Mouse (Mus musculus): ENCODE measurements around the gene Serbp1. TPM values are rescaled to one million over a fixed set of nuclear protein-coding genes. Genes with fewer than 3 reads are reported as not detected.
"Not testable (repeated sequence)": the region's sequence is repeated elsewhere in the genome, so short reads cannot be mapped to it uniquely, and the experiment has no call there.

Serbp1 gene
- polyA plus RNA-seq, 1 experiment from 2014 or later: 513 TPM

DNA sequence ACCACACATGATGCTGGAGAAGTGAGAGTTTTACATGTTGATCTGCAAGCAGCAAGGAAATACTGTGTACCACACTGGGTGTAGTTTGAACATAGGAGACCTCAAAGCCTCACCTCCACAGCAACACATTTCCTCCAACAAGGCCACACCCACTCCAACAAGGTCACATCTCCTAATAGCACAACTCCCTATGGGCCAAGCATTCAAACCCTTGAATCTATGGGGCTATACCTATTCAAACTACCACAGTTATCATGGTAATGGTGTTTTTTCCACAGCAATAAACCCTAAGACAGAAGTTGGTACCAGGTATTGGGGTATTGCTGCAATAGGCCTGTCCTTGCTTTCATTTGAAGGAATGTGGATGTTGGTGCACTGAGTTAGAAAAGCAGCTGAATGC, 19.4 kb upstream of the Serbp1 start:
- Histone ChIP-seq H3K4me3 (no peak overlapping the region), H3K27ac (no peak overlapping the region), H3K4me2 (no peak overlapping the region), H3K9ac (no peak overlapping the region), H3K36me3 (no peaks in the 10 kb centered on the region), H3K27me3 (replicated peaks) (no peaks in the 10 kb centered on the region), H3K9me3 (replicated peaks) (no peaks in the 10 kb centered on the region), H3K4me1 (no peaks in the 10 kb centered on the region)
- no peak for ATAC-seq

- H3K4me1 ChIP-seq; H3K9ac ChIP-seq; H3K9me3 ChIP-seq (replicated peaks); H3K27me3 ChIP-seq (replicated peaks); H3K4me2 ChIP-seq; ATAC-seq; H3K36me3 ChIP-seq; H3K27ac ChIP-seq; H3K4me3 ChIP-seq: not testable (repeated sequence)
- 78% methylated on average over 14 of the region's 14 CpGs for WGBS (ENCODE audit: insufficient replicate concordance)
These were observed 18.0 kb upstream of the Serbp1 start for GRCm38 (mm10) chr6:67219931-67220330.

DNA sequence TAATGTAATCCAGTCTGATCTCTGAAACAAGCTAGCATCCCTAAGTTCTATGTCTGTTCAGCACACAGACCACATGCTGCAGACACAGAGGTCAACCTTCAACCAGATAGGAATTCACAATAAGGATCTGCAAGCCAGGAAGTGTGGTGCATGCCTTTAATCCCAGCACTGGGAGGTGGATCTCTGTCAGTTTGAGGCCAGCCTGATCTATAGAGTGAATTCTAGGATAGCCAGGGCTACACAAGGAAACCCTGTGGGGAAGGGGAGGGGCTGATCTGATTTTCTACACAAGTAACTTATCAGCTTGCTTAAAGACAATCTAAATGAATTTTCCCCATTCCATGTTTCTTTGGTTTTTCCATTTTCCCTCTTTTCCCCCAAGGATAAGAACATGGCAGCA, 17.2 kb upstream of the Serbp1 start:
- Histone ChIP-seq H3K27ac (no peak overlapping the region), H3K4me1 (no peaks in the 10 kb centered on the region), H3K36me3 (no peaks in the 10 kb centered on the region), H3K9ac (no peak overlapping the region), H3K27me3 (replicated peaks) (0 out of 2 replicates have a peak, but pooled peaks cover 3% of the 10 kb centered on the region), H3K4me2 (no peak overlapping the region), H3K9me3 (replicated peaks) (no peaks in the 10 kb centered on the region), H3K4me3 (no peak overlapping the region)
- no peak for ATAC-seq

- WGBS (ENCODE audit: insufficient replicate concordance): 62% methylated on average over 1 of the region's 1 CpGs
- H3K4me2 ChIP-seq: no peak overlapping the region
- H3K36me3 ChIP-seq: no peaks in the 10 kb centered on the region
- H3K27me3 ChIP-seq (replicated peaks): 0 out of 2 replicates have a peak, but pooled peaks cover 9% of the 10 kb centered on the region
- H3K9me3 ChIP-seq (replicated peaks): no peaks in the 10 kb centered on the region
- no peak overlapping the region for H3K27ac ChIP-seq
- no peak overlapping the region for H3K4me3 ChIP-seq
- ATAC-seq: no peak
- H3K9ac ChIP-seq: no peak overlapping the region
- H3K4me1 ChIP-seq: no peaks in the 10 kb centered on the region
These were observed 14.9 kb upstream of the Serbp1 start for GRCm38 (mm10) chr6:67223082-67223481.

GRCm38 (mm10) chr6:67223499-67223898, 14.5 kb upstream of the Serbp1 start:
- Histone ChIP-seq H3K4me3 (no peak overlapping the region), H3K9ac (no peak overlapping the region), H3K4me1 (no peaks in the 10 kb centered on the region; the same call in 1 of the 2 replicates), H3K4me2 (no peak overlapping the region), H3K9me3 (replicated peaks) (no peaks in the 10 kb centered on the region), H3K27me3 (replicated peaks) (peaks cover 12% of the 10 kb centered on the region; the same call in 1 of the 2 replicates), H3K36me3 (no peaks in the 10 kb centered on the region), H3K27ac (no peak overlapping the region)
- 66% methylated on average over 1 of the region's 1 CpGs for WGBS (ENCODE audit: insufficient replicate concordance)
- no peak for ATAC-seq

DNA sequence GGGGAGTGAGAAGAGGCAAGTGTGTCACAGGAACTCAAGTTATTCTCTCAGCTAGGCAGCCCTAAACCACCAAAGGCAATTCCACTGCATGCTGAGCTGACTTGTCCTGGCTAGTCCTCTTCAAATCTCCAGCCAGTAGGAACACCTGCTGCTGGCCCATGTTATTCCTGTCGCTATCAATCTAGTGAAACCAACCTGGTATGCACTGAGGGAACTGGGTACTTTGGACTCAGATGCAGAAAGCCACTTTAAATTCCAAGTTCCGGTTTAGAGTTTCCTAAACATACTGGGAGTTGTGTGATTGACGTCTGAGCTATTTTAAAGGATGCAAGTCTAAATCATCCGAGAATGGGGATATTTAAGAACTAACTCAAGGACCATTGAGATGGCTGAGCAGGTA, 11.7 kb upstream of the Serbp1 start:
- no peak for ATAC-seq
- Histone ChIP-seq H3K4me3 (no peak overlapping the region), H3K27ac (no peak overlapping the region), H3K9ac (no peak overlapping the region), H3K27me3 (replicated peaks) (peaks cover 34% of the 10 kb centered on the region), H3K9me3 (replicated peaks) (no peaks in the 10 kb centered on the region), H3K36me3 (no peaks in the 10 kb centered on the region), H3K4me2 (no peak overlapping the region), H3K4me1 (peaks cover 11% of the 10 kb centered on the region)
- 47% methylated on average over 4 of the region's 4 CpGs for WGBS (ENCODE audit: insufficient replicate concordance)

GRCm38 (mm10) chr6:67228459-67229107, 9.4 kb upstream of the Serbp1 start:
- peak overlapping the region; percentile 24 for H3K4me3 ChIP-seq
- H3K9ac ChIP-seq: no peak overlapping the region
- H3K4me2 ChIP-seq: peak overlapping the region; percentile 55
- H3K27me3 ChIP-seq (replicated peaks): peaks cover 34% of the 10 kb centered on the region
- no peaks in the 10 kb centered on the region for H3K9me3 ChIP-seq (replicated peaks)
- H3K4me1 ChIP-seq: peaks cover 11% of the 10 kb centered on the region
- no peaks in the 10 kb centered on the region for H3K36me3 ChIP-seq
- WGBS (ENCODE audit: insufficient replicate concordance): 19% methylated on average over 18 of the region's 18 CpGs
- no peak for ATAC-seq
- H3K27ac ChIP-seq: no peak overlapping the region

DNA sequence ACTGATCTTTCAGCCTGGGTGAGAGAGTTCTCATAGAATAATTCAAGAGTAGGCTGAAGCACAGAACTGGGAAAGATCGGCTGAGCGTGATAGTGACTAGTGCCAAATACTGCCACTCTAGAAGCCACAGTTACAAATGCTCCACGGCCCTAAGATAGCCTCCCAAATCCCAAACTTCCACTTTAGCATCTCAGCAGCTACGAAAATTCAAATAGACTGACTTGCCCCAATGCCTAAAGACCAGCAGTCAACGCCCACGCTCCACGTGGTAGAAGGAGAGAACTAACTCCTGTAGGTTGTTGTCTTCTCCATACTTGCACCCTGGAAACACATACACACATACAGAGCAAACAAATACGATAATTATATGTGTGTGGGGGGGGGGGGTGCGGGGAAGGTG, 8.5 kb upstream of the Serbp1 start:
- Histone ChIP-seq H3K9ac (no peak overlapping the region), H3K4me1 (peaks cover 11% of the 10 kb centered on the region), H3K4me2 (peak overlapping the region; percentile 55), H3K27me3 (replicated peaks) (peaks cover 34% of the 10 kb centered on the region), H3K36me3 (no peaks in the 10 kb centered on the region), H3K9me3 (replicated peaks) (no peaks in the 10 kb centered on the region), H3K4me3 (no peak overlapping the region), H3K27ac (no peak overlapping the region)
- 12% methylated on average over 9 of the region's 9 CpGs for WGBS (ENCODE audit: insufficient replicate concordance)
- no peak for ATAC-seq

GRCm38 (mm10) chr6:67229922-67230518, 8.0 kb upstream of the Serbp1 start:
- ATAC-seq: no peak
- WGBS (ENCODE audit: insufficient replicate concordance): 11% methylated on average over 11 of the region's 11 CpGs
- no peaks in the 10 kb centered on the region for H3K9me3 ChIP-seq (replicated peaks)
- peaks cover 11% of the 10 kb centered on the region for H3K4me1 ChIP-seq
- peak overlapping the region; percentile 55 for H3K4me2 ChIP-seq
- peaks cover 34% of the 10 kb centered on the region for H3K27me3 ChIP-seq (replicated peaks)
- H3K9ac ChIP-seq: no peak overlapping the region
- H3K4me3 ChIP-seq: no peak overlapping the region
- no peak overlapping the region for H3K27ac ChIP-seq
- no peaks in the 10 kb centered on the region for H3K36me3 ChIP-seq

DNA sequence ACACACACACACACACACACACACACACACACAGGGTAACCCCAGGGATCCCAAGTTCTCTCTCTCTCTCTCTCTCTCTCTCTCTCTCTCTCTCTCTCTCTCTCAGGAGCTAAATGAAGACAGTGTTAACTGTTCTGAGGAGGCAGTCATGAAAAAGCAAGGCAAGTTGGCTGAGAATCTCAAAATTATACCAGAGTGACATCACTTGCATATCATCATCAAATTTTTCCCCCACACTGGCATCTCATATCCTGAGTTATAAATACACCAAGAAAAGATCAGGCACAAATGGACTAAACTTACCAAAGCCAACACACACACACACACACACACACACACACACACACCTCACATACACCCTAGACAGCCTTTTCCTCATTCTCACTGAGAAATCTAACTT, 7.0 kb upstream of the Serbp1 start:
- no peak overlapping the region for H3K27ac ChIP-seq
- H3K9ac ChIP-seq: no peak overlapping the region
- H3K36me3 ChIP-seq: no peaks in the 10 kb centered on the region
- H3K9me3 ChIP-seq (replicated peaks): no peaks in the 10 kb centered on the region
- H3K4me3 ChIP-seq: no peak overlapping the region
- H3K4me2 ChIP-seq: no peak overlapping the region
- peaks cover 29% of the 10 kb centered on the region for H3K27me3 ChIP-seq (replicated peaks)
- peaks cover 11% of the 10 kb centered on the region for H3K4me1 ChIP-seq
- ATAC-seq: no peak

DNA sequence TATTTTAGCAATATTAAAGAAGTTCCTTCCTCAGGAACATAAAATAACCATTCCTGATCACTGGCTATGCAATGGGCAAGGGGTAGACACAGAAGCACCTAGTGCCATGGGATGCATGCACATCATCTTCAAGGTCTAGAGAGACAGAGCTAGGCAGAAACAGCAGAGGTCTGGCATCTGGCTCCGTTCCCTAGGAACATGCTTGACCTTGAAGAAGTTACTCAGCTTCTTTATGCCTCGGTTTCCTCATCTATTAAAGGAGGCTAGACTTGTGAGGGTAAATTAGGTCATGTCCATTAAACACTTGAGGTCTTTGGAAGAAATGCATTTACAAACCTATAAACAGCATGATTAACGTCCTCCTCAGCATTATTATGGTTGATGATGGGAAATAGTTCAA, 2.3 kb upstream of the Serbp1 start:
- ATAC-seq: no peak
- Histone ChIP-seq H3K27me3 (replicated peaks) (peaks cover 6% of the 10 kb centered on the region; the same call in 1 of the 2 replicates), H3K27ac (no peak overlapping the region), H3K9me3 (replicated peaks) (no peaks in the 10 kb centered on the region), H3K4me3 (no peak overlapping the region), H3K4me2 (no peak overlapping the region), H3K36me3 (no peaks in the 10 kb centered on the region), H3K4me1 (no peaks in the 10 kb centered on the region), H3K9ac (no peak overlapping the region)
- 69% methylated on average over 3 of the region's 3 CpGs for WGBS (ENCODE audit: insufficient replicate concordance)

GRCm38 (mm10) chr6:67236491-67237234, 1.3 kb upstream of the Serbp1 start:
- WGBS (ENCODE audit: insufficient replicate concordance): 63% methylated on average over 7 of the region's 7 CpGs
- Histone ChIP-seq H3K4me3 (no peak overlapping the region), H3K4me2 (no peak overlapping the region), H3K36me3 (no peaks in the 10 kb centered on the region), H3K9ac (no peak overlapping the region), H3K27me3 (replicated peaks) (no peaks in the 10 kb centered on the region), H3K27ac (no peak overlapping the region), H3K4me1 (no peaks in the 10 kb centered on the region), H3K9me3 (replicated peaks) (no peaks in the 10 kb centered on the region)
- ATAC-seq: no peak
